Mouse (Mus musculus) CH12.LX (cell line): ENCODE data around the gene Pml. TPM values are rescaled to one million over a fixed set of nuclear protein-coding genes. Genes with fewer than 3 reads are reported as not detected.

Experiments used
- DNase-seq: peaks from one replicate; pipeline ENCODE4 v3.0.0-alpha.2; 2013; ENCODE audit errors: extremely low read depth
- H3K27ac ChIP-seq: 2 replicates; pipeline ENCODE4 v1.5.1; 2012; ENCODE audit warnings: low read depth, mild to moderate bottlenecking, control low read depth, moderate library complexity; ENCODE audit not compliant: insufficient read depth
- H3K27me3 ChIP-seq: replicated peaks from 2 replicates; pipeline ENCODE3; 2012; ENCODE audit warnings: inconsistent platforms
- H3K36me3 ChIP-seq, 2 experiments: replicated peaks in 1 of 2; 2 replicates each; pipeline versions ENCODE3 to v1.6.1; 2012; ENCODE audit warnings: inconsistent platforms in 1 of 2, low read length in 1 of 2, mild to moderate bottlenecking in 1 of 2, mixed read lengths in 1 of 2, moderate library complexity in 1 of 2; ENCODE audit not compliant: control insufficient read depth in 1 of 2, insufficient read depth in 1 of 2
- H3K4me1 ChIP-seq, 2 experiments: 2 replicates each; pipeline ENCODE4 v1.6.1; 2012; ENCODE audit warnings: inconsistent platforms in 1 of 2, moderate library complexity in 1 of 2; ENCODE audit not compliant: insufficient read depth in 2 of 2, control insufficient read depth in 1 of 2
- H3K4me2 ChIP-seq: 2 replicates; pipeline ENCODE4 v1.6.1; 2012; ENCODE audit warnings: low read depth, mild to moderate bottlenecking, control low read depth; ENCODE audit not compliant: poor library complexity, insufficient read depth, severe bottlenecking
- H3K4me3 ChIP-seq, 3 experiments: fragments of 150-350 bp in 1 of 3; sonication (generic) in 1 of 3; replicated peaks in 1 of 3; 2 replicates each; pipeline versions ENCODE3 to v1.5.1; 2011 to 2012; ENCODE audit warnings: low read depth in 2 of 3, low read length in 2 of 3, mild to moderate bottlenecking in 2 of 3, moderate library complexity in 2 of 3, control low read depth in 1 of 3, improper control_type of control experiment in 1 of 3, inconsistent platforms in 1 of 3, mixed read lengths in 1 of 3; ENCODE audit not compliant: poor library complexity in 1 of 3
- H3K79me2 ChIP-seq: replicated peaks from 2 replicates; pipeline ENCODE4 v1.6.1; 2012; ENCODE audit warnings: mild to moderate bottlenecking, moderate library complexity; ENCODE audit not compliant: control insufficient read depth, poor library complexity, insufficient read depth, severe bottlenecking; ENCODE audit errors: extremely low read depth
- H3K9ac ChIP-seq: 2 replicates; pipeline ENCODE4 v1.6.1; 2012; ENCODE audit warnings: low read depth, mild to moderate bottlenecking, control low read depth, moderate library complexity; ENCODE audit not compliant: insufficient read depth
- H3K9me3 ChIP-seq: replicated peaks from 2 replicates; pipeline ENCODE3; 2012; ENCODE audit warnings: low read length, inconsistent platforms, mixed read lengths
- BHLHE40 ChIP-seq: IDR thresholded peaks from 2 replicates; pipeline ENCODE4 v1.6.1; 2011; ENCODE audit warnings: mild to moderate bottlenecking, low read depth, low read length, improper control_type of control experiment
- CHD1 ChIP-seq: IDR thresholded peaks from 2 replicates; pipeline ENCODE4 v1.6.1; 2012; ENCODE audit warnings: low read depth, low read length, improper control_type of control experiment, inconsistent platforms
- EP300 ChIP-seq: IDR thresholded peaks from 2 replicates; pipeline ENCODE4 v1.6.1; 2011; ENCODE audit warnings: low read length, improper control_type of control experiment
- GABPA ChIP-seq: IDR thresholded peaks from 2 replicates; pipeline ENCODE4 v1.6.1; 2012; ENCODE audit warnings: low read depth, low read length, improper control_type of control experiment, inconsistent platforms; ENCODE audit not compliant: insufficient replicate concordance
- HCFC1 ChIP-seq: IDR thresholded peaks from 2 replicates; pipeline ENCODE4 v1.6.1; 2012; ENCODE audit warnings: low read depth, mild to moderate bottlenecking, inconsistent platforms, low read length, improper control_type of control experiment
- JUN ChIP-seq: IDR thresholded peaks from 2 replicates; pipeline ENCODE4 v1.6.1; 2011; ENCODE audit warnings: low read depth, mild to moderate bottlenecking, low read length, improper control_type of control experiment, moderate library complexity; ENCODE audit not compliant: insufficient read depth
- JUND ChIP-seq: conservative IDR thresholded peaks from 2 replicates; pipeline ENCODE4 v1.6.1; 2011; ENCODE audit warnings: low read depth, low read length, improper control_type of control experiment
- KAT2A ChIP-seq: IDR thresholded peaks from 2 replicates; pipeline ENCODE4 v1.6.1; 2012; ENCODE audit warnings: low read length, improper control_type of control experiment, inconsistent platforms; ENCODE audit not compliant: insufficient replicate concordance
- MAX ChIP-seq: IDR thresholded peaks from 2 replicates; pipeline ENCODE4 v1.6.1; 2011; ENCODE audit warnings: low read length, improper control_type of control experiment
- MEF2A ChIP-seq: IDR thresholded peaks from 2 replicates; pipeline ENCODE4 v1.6.1; 2014; ENCODE audit warnings: low read depth, mild to moderate bottlenecking, inconsistent platforms, low read length, improper control_type of control experiment, borderline replicate concordance
- MXI1 ChIP-seq: IDR thresholded peaks from 2 replicates; pipeline ENCODE4 v1.6.1; 2011; ENCODE audit warnings: mild to moderate bottlenecking, low read depth, low read length, improper control_type of control experiment
- MYC ChIP-seq: IDR thresholded peaks from 2 replicates; pipeline ENCODE4 v1.6.1; 2011; ENCODE audit warnings: low read depth, mild to moderate bottlenecking, improper control_type of control experiment, low read length
- NELFE ChIP-seq: IDR thresholded peaks from 2 replicates; pipeline ENCODE4 v1.6.1; 2011; ENCODE audit warnings: low read depth, low read length, improper control_type of control experiment
- NRF1 ChIP-seq: IDR thresholded peaks from 2 replicates; pipeline ENCODE4 v1.6.1; 2014; ENCODE audit warnings: low read depth, mild to moderate bottlenecking, inconsistent platforms, low read length, improper control_type of control experiment, moderate library complexity
- PAX5 ChIP-seq: IDR thresholded peaks from 2 replicates; pipeline ENCODE4 v1.6.1; 2012; ENCODE audit warnings: low read length, inconsistent platforms, mixed read lengths
- POLR2A ChIP-seq: IDR thresholded peaks from 2 replicates; pipeline ENCODE4 v1.6.1; 2011; ENCODE audit warnings: low read depth, mild to moderate bottlenecking, improper control_type of control experiment, low read length
- POLR2AphosphoS2 ChIP-seq: IDR thresholded peaks from 2 replicates; pipeline ENCODE4 v1.6.1; 2011; ENCODE audit warnings: low read depth, low read length, improper control_type of control experiment
- RCOR1 ChIP-seq: conservative IDR thresholded peaks from 2 replicates; pipeline ENCODE4 v1.6.1; 2012; ENCODE audit warnings: low read depth, mild to moderate bottlenecking, inconsistent platforms, low read length, improper control_type of control experiment
- SIN3A ChIP-seq: IDR thresholded peaks from 2 replicates; pipeline ENCODE4 v1.6.1; 2012; ENCODE audit warnings: low read length, improper control_type of control experiment, inconsistent platforms
- TCF12 ChIP-seq: IDR thresholded peaks from 2 replicates; pipeline ENCODE4 v1.6.1; 2014; ENCODE audit warnings: low read depth, mild to moderate bottlenecking, inconsistent platforms, low read length, improper control_type of control experiment
- USF2 ChIP-seq: conservative IDR thresholded peaks from 2 replicates; pipeline ENCODE4 v1.6.1; 2011; ENCODE audit warnings: low read depth, low read length, improper control_type of control experiment
- ZMIZ1 ChIP-seq: IDR thresholded peaks from 2 replicates; pipeline ENCODE4 v1.6.1; 2012; ENCODE audit warnings: low read depth, mild to moderate bottlenecking, inconsistent platforms, low read length, improper control_type of control experiment
- ZNF384 ChIP-seq: IDR thresholded peaks from 2 replicates; pipeline ENCODE4 v1.6.1; 2012; ENCODE audit warnings: low read depth, low read length, improper control_type of control experiment, inconsistent platforms
- dilution Hi-C: fragments of 300-500 bp; cut with MboI; formaldehyde crosslinking; loops from 2 replicates; pipeline ENCODE4 v1.14.3; 2020; ENCODE audit warnings: low sequenced_read_pairs; ENCODE audit not compliant: extremely low pct_unique_long_range_greater_than_20kb, extremely low pct_ligation_motif_present
- in situ Hi-C: fragments of 300-500 bp; cut with MboI; formaldehyde crosslinking; loops from 3 replicates; pipeline ENCODE4 v1.14.3; 2019; ENCODE audit warnings: low sequenced_read_pairs, low pct_ligation_motif_present, low pct_unique_long_range_greater_than_20kb, mixed read lengths
- polyA plus RNA-seq: library from polyadenylated mRNA; unstranded; fragments of >175 nt; gene quantifications from 2 replicates; pipeline ENCODE4 v1.2.1, GENCODE M21; 2012; ENCODE audit warnings: low read depth; ENCODE audit not compliant: insufficient read length
- total RNA-seq, 2 experiments: library from RNA; depleted of rRNA; stranded (reverse); fragments of 300-350 nt in 1 of 2; fragments of >200 nt in 1 of 2; gene quantifications; 2 replicates each; pipeline ENCODE4 v1.2.3; 2012 to 2014

Pml gene
- total and polyA plus RNA-seq, 3 experiments: 8.3 to 56.9 (median 21.2) TPM

GRCm38 (mm10) chr9:58172863-58173262 lies 76.7 kb downstream of the Pml start:
- no peaks in the 10 kb centered on the region for H3K36me3 ChIP-seq
- no peaks in the 10 kb centered on the region for H3K79me2 ChIP-seq
- DNase-seq: no peak
- no peaks in the 10 kb centered on the region for H3K27me3 ChIP-seq
- H3K9me3 ChIP-seq: no peaks in the 10 kb centered on the region
- peaks cover 2 to 3% of the 10 kb centered on the region in 2 experiments; a peak in 3 of 4 replicates for H3K4me1 ChIP-seq
- in situ Hi-C loops (no loop called here), dilution Hi-C loops (no loop called here)
- no peak overlapping the region for H3K4me3 ChIP-seq
- TF ChIP-seq NELFE: no peak
- TF ChIP-seq MAX: no peak
- TF ChIP-seq MYC: no peak
- no peak for TF ChIP-seq KAT2A
- H3K27ac ChIP-seq: no peak overlapping the region
- H3K4me2 ChIP-seq: no peak overlapping the region
- no peak overlapping the region for H3K9ac ChIP-seq

DNA sequence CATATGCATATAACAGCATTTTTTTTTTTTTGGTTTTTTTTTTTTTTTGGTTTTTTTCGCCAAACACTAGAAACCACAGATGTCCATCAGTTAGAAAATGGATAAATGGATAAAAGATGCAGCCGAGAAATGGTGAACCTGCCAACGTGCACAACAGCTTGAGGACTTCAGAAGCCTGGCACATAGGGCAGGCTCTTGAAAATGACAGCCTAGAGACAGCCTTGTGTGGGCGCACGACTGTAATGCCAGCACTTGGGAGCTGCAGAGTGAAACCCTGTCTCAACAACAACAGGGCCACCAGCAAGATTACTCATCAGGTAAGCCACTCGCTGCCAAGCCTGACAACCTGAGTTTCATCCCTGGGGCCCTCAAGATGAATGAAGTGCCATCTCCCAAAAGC lies 80.2 kb downstream of the Pml start:
- Histone ChIP-seq H3K4me1 (peaks cover 0 to 3% of the 10 kb centered on the region in 2 experiments; a peak in 1 of 4 replicates), H3K9ac (no peak overlapping the region), H3K79me2 (no peaks in the 10 kb centered on the region), H3K27ac (no peak overlapping the region), H3K9me3 (no peaks in the 10 kb centered on the region), H3K4me2 (no peak overlapping the region), H3K4me3 (no peak overlapping the region), H3K36me3 (no peaks in the 10 kb centered on the region), H3K27me3 (no peaks in the 10 kb centered on the region)
- DNase-seq: no peak
- no peak for TF ChIP-seq USF2
- TF ChIP-seq ZMIZ1: no peak
- no peak for TF ChIP-seq GABPA
- TF ChIP-seq POLR2AphosphoS2: no peak
- no peak for TF ChIP-seq HCFC1
- TF ChIP-seq TCF12: no peak
- TF ChIP-seq MXI1: no peak
- TF ChIP-seq NELFE: no peak
- no peak for TF ChIP-seq JUND
- no peak for TF ChIP-seq CHD1
- in situ Hi-C loops: no loop called here
- dilution Hi-C loops: no loop called here

- no peaks in the 10 kb centered on the region for H3K36me3 ChIP-seq
- no peak overlapping the region for H3K4me2 ChIP-seq
- DNase-seq: no peak
- no peak overlapping the region for H3K27ac ChIP-seq
- dilution Hi-C loops: no loop called here
- no peaks in the 10 kb centered on the region for H3K27me3 ChIP-seq
- no peak overlapping the region for H3K9ac ChIP-seq
- in situ Hi-C loops: no loop called here
- H3K4me1 ChIP-seq: peaks cover 0 to 3% of the 10 kb centered on the region in 2 experiments; a peak in 1 of 4 replicates
- TF ChIP-seq BHLHE40 (no peak), MYC (no peak), CHD1 (no peak), USF2 (no peak), PAX5 (no peak), GABPA (no peak), EP300 (no peak), JUN (no peak), RCOR1 (no peak), ZNF384 (no peak), NRF1 (no peak), KAT2A (no peak), POLR2A (no peak), SIN3A (no peak), MAX (no peak), MEF2A (no peak)
- no peaks in the 10 kb centered on the region for H3K79me2 ChIP-seq
- H3K4me3 ChIP-seq: no peak overlapping the region
- no peaks in the 10 kb centered on the region for H3K9me3 ChIP-seq
Observed at GRCm38 (mm10) chr9:58168880-58169279, 80.7 kb downstream of the Pml start.
